Mouse (Mus musculus): Measurements from ENCODE around the gene Ces2g.
A peak's percentile ranks its signal among the peaks of the same experiment; 100 is the strongest.

Ces2g gene

GRCm38 (mm10) chr8:104961537-104961961, at the start of gene Ces2g:
Gene Ces2g, plus strand, starts transcription at chr8:104961718.
- DNase-seq = peak; percentile 39

- DNase-seq = peak; percentile 72
Observed at GRCm38 (mm10) chr8:104925972-104926596, 35.4 kb upstream of the Ces2g start, which contains the start of gene Ces2e. Gene Ces2e, plus strand, starts transcription at chr8:104926260.

- no peak for DNase-seq
Observed at GRCm38 (mm10) chr8:104927301-104927700, 34.2 kb upstream of the Ces2g start.

GRCm38 (mm10) chr8:104944665-104945064, 16.9 kb upstream of the Ces2g start:
- peak; percentile 46 for DNase-seq

GRCm38 (mm10) chr8:104947056-104947455, 14.5 kb upstream of the Ces2g start, which contains the start of gene Ces2f:
Gene Ces2f, plus strand, starts transcription at chr8:104947356.
- DNase-seq = no peak

- DNase-seq = peak; percentile 85
Observed at GRCm38 (mm10) chr8:104949031-104949430, 12.5 kb upstream of the Ces2g start.

- no peak for DNase-seq
Observed at GRCm38 (mm10) chr8:104962229-104962901, 847 bp downstream of the Ces2g start.

- DNase-seq = no peak
Observed at GRCm38 (mm10) chr8:104963375-104963894, 1.9 kb downstream of the Ces2g start.

GRCm38 (mm10) chr8:104984126-104984525, 22.6 kb downstream of the Ces2g start:
- DNase-seq = peak; percentile 54

GRCm38 (mm10) chr8:104984942-104985341, 23.4 kb downstream of the Ces2g start:
- peak; percentile 95 for DNase-seq

- peak; percentile 72 for DNase-seq
Observed at GRCm38 (mm10) chr8:104998191-104998590, 36.7 kb downstream of the Ces2g start.

GRCm38 (mm10) chr8:104999183-104999582, 37.7 kb downstream of the Ces2g start:
- peak; percentile 35 for DNase-seq

- DNase-seq = peak; percentile 92
Observed at GRCm38 (mm10) chr8:105000586-105000985, 39.1 kb downstream of the Ces2g start, which contains the start of gene Ces2h. Gene Ces2h, plus strand, starts transcription at chr8:105000853.

- peak; percentile 83 for DNase-seq
Observed at GRCm38 (mm10) chr8:105010000-105010399, 48.5 kb downstream of the Ces2g start.

GRCm38 (mm10) chr8:105011136-105011535, 49.6 kb downstream of the Ces2g start:
- peak; percentile 62 for DNase-seq

GRCm38 (mm10) chr8:105014391-105014790, 52.9 kb downstream of the Ces2g start:
- DNase-seq = no peak

All from kidney, adult 9 months (tissue).